24 mouse cellular contexts compared by ENCODE assay signal in the genomic region with DNA sequence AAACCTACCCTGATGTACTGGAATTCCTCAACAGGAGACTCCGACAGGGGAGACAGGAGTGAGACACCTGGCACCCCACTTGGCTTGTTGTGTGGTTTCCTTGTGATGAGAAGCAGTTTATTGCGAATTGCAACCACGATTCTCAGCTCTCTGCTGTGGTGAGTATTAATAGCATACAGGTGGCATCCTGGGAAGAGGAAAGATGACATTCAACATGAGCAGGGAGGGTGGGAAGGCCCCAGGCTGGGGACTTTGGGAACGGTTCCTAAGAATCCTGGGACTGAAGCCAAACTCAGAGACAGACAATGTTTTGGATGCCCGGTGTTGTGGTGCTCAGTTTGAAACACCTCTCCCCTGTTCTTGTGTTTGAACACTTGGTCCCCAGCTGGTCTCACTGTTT. TPM values are rescaled to one million over a fixed set of nuclear protein-coding genes. Genes with fewer than 3 reads are reported as not detected.
DNase-seq lines count a peak whose midpoint lies in the region; ATAC-seq and TF ChIP-seq lines count a peak whose summit lies in the region.
"Had no signal": no experiment of that assay in that cellular context is flagged by ENCODE, and none has a peak within 500 bp of the region (broad histone marks: within the 10 kb centered on the region; RNA-seq: fewer than 3 reads in every experiment).

No protein-coding gene starts in this region.

- 63% methylated on average over 5 of the region's 5 CpGs for WGBS in forebrain, embryonic 14.5 days
- 77% methylated on average over 5 of the region's 5 CpGs for WGBS in forebrain, embryonic 12.5 days

- no peak for ATAC-seq in forebrain, embryonic 14.5 days
- no peak for ATAC-seq in forebrain, embryonic 12.5 days (ENCODE audit: low FRiP score)
- ATAC-seq: liver, postnatal 0 days; midbrain, embryonic 16.5 days had no signal

- no peaks in the 10 kb centered on the region for H3K4me1 ChIP-seq in forebrain, embryonic 14.5 days (ENCODE audit: control insufficient read depth, insufficient read depth, low read length)
- no peaks in the 10 kb centered on the region for H3K4me1 ChIP-seq in forebrain, embryonic 12.5 days
- H3K4me1 ChIP-seq: heart, embryonic 10.5 days; megakaryocyte, embryonic 14.5 days; neural tube, embryonic 15.5 days; stomach, embryonic 15.5 days had no signal

- H3K36me3 ChIP-seq in forebrain, embryonic 14.5 days (ENCODE audit: control insufficient read depth, insufficient read depth, low read length) = peaks cover 6% of the 10 kb centered on the region; the same call in 1 of the 2 replicates
- no peaks in the 10 kb centered on the region for H3K36me3 ChIP-seq in forebrain, embryonic 12.5 days (replicated peaks)
- H3K36me3 ChIP-seq: embryonic facial prominence, embryonic 15.5 days; G1E; stomach, embryonic 15.5 days had no signal

- H3K9ac ChIP-seq in forebrain, embryonic 14.5 days (ENCODE audit: low read length) = no peak overlapping the region
- H3K9ac ChIP-seq in forebrain, embryonic 12.5 days = no peak overlapping the region
- H3K9ac ChIP-seq: embryonic facial prominence, embryonic 15.5 days; hindbrain, embryonic 14.5 days; liver, postnatal 0 days; neural tube, embryonic 15.5 days; stomach, embryonic 15.5 days had no signal

- TF ChIP-seq CTCF in layer of hippocampus, adult 2 months (conservative IDR thresholded peaks at IDR 0.05) = no peak

- no peak overlapping the region for H3K4me2 ChIP-seq in forebrain, embryonic 14.5 days (ENCODE audit: low read length)
- no peak overlapping the region for H3K4me2 ChIP-seq in forebrain, embryonic 12.5 days
- H3K4me2 ChIP-seq: embryonic facial prominence, embryonic 15.5 days; hindbrain, embryonic 14.5 days; neural tube, embryonic 15.5 days; stomach, embryonic 15.5 days had no signal

- peak; percentile 19 for DNase-seq in forebrain, embryonic 14.5 days (ENCODE audit: low spot score)
- peak; percentile 37 to 40 for DNase-seq in layer of hippocampus, adult 2 months (ENCODE audit: low spot score in 2 of 2)
- no peak for DNase-seq in layer of hippocampus, adult 9-10 months (ENCODE audit: low spot score)
- peak; percentile 84 for DNase-seq in cerebellum, adult 11-12 months
- peak; percentile 83 to 89 for DNase-seq in cerebellum, postnatal 14 days
- no peak for DNase-seq in adrenal gland, postnatal 36 days
- DNase-seq in B cell, adult 2 months = no peak
- DNase-seq: adrenal gland, postnatal 14 days; gastrocnemius, postnatal 14 days; kidney, adult 8-10 months; kidney, postnatal 14 days; liver; liver, postnatal 0 days; right cerebral cortex, postnatal 14 days; thymus, adult 2 months had no signal

- H3K4me3 ChIP-seq in forebrain, embryonic 14.5 days (ENCODE audit: low read depth, low read length) = no peak overlapping the region
- H3K4me3 ChIP-seq in forebrain, embryonic 12.5 days (replicated peaks) = no peak overlapping the region
- no peak overlapping the region for H3K4me3 ChIP-seq in layer of hippocampus, adult 2 months
- H3K4me3 ChIP-seq: embryonic facial prominence, embryonic 15.5 days; heart, embryonic 10.5 days; megakaryocyte, embryonic 14.5 days; neural tube, embryonic 15.5 days; stomach, embryonic 15.5 days had no signal

- H3K9me3 ChIP-seq in forebrain, embryonic 14.5 days (replicated peaks; ENCODE audit: control insufficient read depth, low read length) = no peaks in the 10 kb centered on the region
- H3K9me3 ChIP-seq in forebrain, embryonic 12.5 days = no peaks in the 10 kb centered on the region
- H3K9me3 ChIP-seq: embryonic facial prominence, embryonic 15.5 days; G1E; heart, embryonic 10.5 days; megakaryocyte, embryonic 14.5 days; neural tube, embryonic 15.5 days; stomach, embryonic 15.5 days had no signal

- H3K27me3 ChIP-seq in forebrain, embryonic 14.5 days (replicated peaks; ENCODE audit: control insufficient read depth, insufficient read depth, low read length) = no peaks in the 10 kb centered on the region
- no peaks in the 10 kb centered on the region for H3K27me3 ChIP-seq in forebrain, embryonic 12.5 days
- H3K27me3 ChIP-seq: embryonic facial prominence, embryonic 15.5 days; neural tube, embryonic 15.5 days; stomach, embryonic 15.5 days had no signal

- no peak overlapping the region for H3K27ac ChIP-seq in forebrain, embryonic 14.5 days (ENCODE audit: low read depth, low read length)
- no peak overlapping the region for H3K27ac ChIP-seq in forebrain, embryonic 12.5 days
- no peak overlapping the region for H3K27ac ChIP-seq in layer of hippocampus, adult 2 months
- H3K27ac ChIP-seq: embryonic facial prominence, embryonic 15.5 days; heart, embryonic 10.5 days; hindbrain, embryonic 14.5 days; neural tube, embryonic 15.5 days; stomach, embryonic 15.5 days had no signal

RNA-seq across cellular contexts. Expression of gene Slc2a8, which starts 23.2 kb away (rescaled TPM):
- 11.2 TPM in 2 replicates for polyA plus RNA-seq in forebrain, embryonic 14.5 days (2014; fragmentation: Nextera tagmentation; extraction: Ambion mirVana)
- polyA plus RNA-seq in forebrain, embryonic 12.5 days (2016; fragmentation: Nextera tagmentation; extraction: Ambion mirVana) = 14.4 and 16.3 TPM in 2 replicates
- 10 to 100 TPM; 19.1 to 21.7 TPM for total RNA-seq in layer of hippocampus, adult 2 months (2021)
- total RNA-seq in adrenal gland, postnatal 36 days (2021) = 10 to 100 TPM; 18.8 to 19.4 TPM

RNA-seq across cellular contexts. Expression of gene Lrsam1, which starts 43.6 kb away (rescaled TPM):
- 13.6 and 15.7 TPM in 2 replicates for polyA plus RNA-seq in forebrain, embryonic 14.5 days (2014; fragmentation: Nextera tagmentation; extraction: Ambion mirVana)
- polyA plus RNA-seq in forebrain, embryonic 12.5 days (2016; fragmentation: Nextera tagmentation; extraction: Ambion mirVana) = 16.6 and 18.2 TPM in 2 replicates
- total RNA-seq in layer of hippocampus, adult 2 months (2021) = 10 to 100 TPM; 36.8 to 37.9 TPM
- total RNA-seq in adrenal gland, postnatal 36 days (2021) = 10 to 100 TPM; 18.4 to 27.1 TPM

RNA-seq across cellular contexts. Expression of gene Rpl12, which starts 43.7 kb away (rescaled TPM):
- polyA plus RNA-seq in forebrain, embryonic 14.5 days (2014; fragmentation: Nextera tagmentation; extraction: Ambion mirVana) = 94.3 and 128 TPM in 2 replicates
- 115 and 128 TPM in 2 replicates for polyA plus RNA-seq in forebrain, embryonic 12.5 days (2016; fragmentation: Nextera tagmentation; extraction: Ambion mirVana)
- total RNA-seq in layer of hippocampus, adult 2 months (2021) = 100 to 1,000 TPM; 115 to 125 TPM
- total RNA-seq in adrenal gland, postnatal 36 days (2021) = 100 to 1,000 TPM; 165 to 189 TPM

Comparison
In these comparisons a context has a peak if more than half of its experiments do, and no peak if none do; other contexts are left out.
1. DNase-seq: peak in forebrain, embryonic 14.5 days (single experiment), layer of hippocampus, adult 2 months (2 of 2), cerebellum, adult 11-12 months (single experiment) and cerebellum, postnatal 14 days (2 of 2); none in layer of hippocampus, adult 9-10 months (single experiment), adrenal gland, postnatal 36 days (0 of 2) and B cell, adult 2 months (0 of 2).